Mouse (Mus musculus) spleen, adult 2 months (tissue): ENCODE results near the gene Zfp981.
"Not testable (repeated sequence)": the region's sequence is repeated elsewhere in the genome, so short reads cannot be mapped to it uniquely, and the experiment has no call there.

Experiments used
- CTCF ChIP-seq: fragments of 200-500 bp; IDR thresholded peaks from 2 replicates; pipeline ENCODE4 v1.5.1; 2011; ENCODE audit warnings: mild to moderate bottlenecking, inconsistent platforms; ENCODE audit not compliant: insufficient read depth, insufficient read length, insufficient replicate concordance; ENCODE audit errors: extremely low read depth
- POLR2A ChIP-seq: fragments of 200-500 bp; IDR thresholded peaks from 2 replicates; pipeline ENCODE4 v1.6.1; 2011; ENCODE audit warnings: low read depth, low read length, inconsistent platforms

DNA sequence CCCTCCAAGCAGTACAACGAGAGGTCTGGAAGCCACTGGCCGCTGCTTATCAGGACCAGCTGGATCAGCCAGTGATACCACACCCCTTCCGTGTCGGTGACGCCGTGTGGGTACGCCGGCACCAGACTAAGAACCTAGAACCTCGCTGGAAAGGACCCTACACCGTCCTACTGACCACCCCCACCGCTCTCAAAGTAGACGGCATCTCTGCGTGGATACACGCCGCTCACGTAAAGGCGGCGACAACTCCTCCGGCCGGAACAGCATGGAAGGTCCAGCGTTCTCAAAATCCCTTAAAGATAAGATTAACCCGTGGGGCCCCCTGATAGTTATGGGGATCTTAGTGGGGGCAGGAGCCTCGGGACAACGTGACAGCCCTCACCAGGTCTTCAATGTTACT lies 7.2 kb downstream of the Zfp981 start:
- TF ChIP-seq CTCF, POLR2A: not testable (repeated sequence)
